Mouse (Mus musculus): ENCODE measurements around the gene Sec61a1.

GRCm38 (mm10) chr6:88489834-88490233, 28.9 kb downstream of the Sec61a1 start:
- TF ChIP-seq CTCF (IDR thresholded peaks at IDR 0.05; ENCODE audit: low read depth, low read length), result no peak
- no peak for TF ChIP-seq POLR2A (IDR thresholded peaks at IDR 0.05; ENCODE audit: borderline replicate concordance, low read depth, low read length)
